Mouse (Mus musculus): ENCODE results near the gene Tipin.
A peak's percentile ranks its signal among the peaks of the same experiment; 100 is the strongest.
"Not testable (repeated sequence)": the region's sequence is repeated elsewhere in the genome, so short reads cannot be mapped to it uniquely, and the experiment has no call there.

Tipin gene

DNA sequence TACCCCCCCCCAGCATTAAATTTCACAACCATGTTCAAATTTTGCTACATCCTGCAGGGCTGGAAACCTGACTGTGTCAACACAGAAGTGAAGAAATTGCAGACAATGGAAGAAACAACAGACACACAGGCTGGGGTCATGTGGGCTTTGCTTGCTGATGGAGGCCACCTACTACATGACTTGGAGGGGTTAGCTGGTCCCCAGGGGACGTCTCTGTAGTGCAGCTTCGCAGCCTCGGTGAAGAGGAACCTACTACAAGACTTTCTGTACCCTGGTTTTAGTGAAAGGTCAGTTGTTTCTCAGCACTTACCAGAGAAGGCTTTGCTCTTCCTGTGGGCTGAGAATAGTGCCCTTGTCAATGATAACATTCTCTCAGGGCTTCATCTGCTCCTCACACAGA lies 10.1 kb upstream of the Tipin start:
- DNase-seq (ENCODE audit: low read depth, low spot score): no peak

GRCm38 (mm10) chr9:64272611-64273010 lies 8.8 kb upstream of the Tipin start:
- DNase-seq (ENCODE audit: low read depth, low spot score): no peak

- no peak for DNase-seq (ENCODE audit: low read depth, low spot score)
Measured at GRCm38 (mm10) chr9:64273757-64274156, 7.6 kb upstream of the Tipin start.

GRCm38 (mm10) chr9:64274291-64274690 lies 7.1 kb upstream of the Tipin start:
- no peak for DNase-seq (ENCODE audit: low read depth, low spot score)

GRCm38 (mm10) chr9:64274919-64275318 lies 6.5 kb upstream of the Tipin start:
- DNase-seq (ENCODE audit: low read depth, low spot score): no peak

DNA sequence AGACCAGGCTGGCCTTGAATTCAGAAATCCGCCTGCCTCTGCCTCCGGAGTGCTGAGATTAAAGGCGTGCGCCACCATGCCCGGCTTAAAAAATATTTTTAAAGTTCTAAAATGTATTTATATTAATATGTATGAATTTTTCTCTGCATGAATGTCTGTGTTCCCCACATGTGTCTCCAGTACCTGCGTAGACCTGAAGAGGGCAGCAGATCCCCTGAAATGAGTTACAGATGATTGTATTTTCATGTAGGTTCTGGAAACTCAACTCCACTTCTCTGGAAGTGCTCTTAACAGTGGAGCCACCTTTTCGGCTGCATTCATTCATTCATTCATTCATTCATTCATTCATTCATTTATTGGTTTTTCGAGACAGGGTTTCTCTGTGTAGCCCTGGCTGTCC lies 3.7 kb upstream of the Tipin start:
- peak; percentile 24 for DNase-seq (ENCODE audit: low read depth, low spot score)

GRCm38 (mm10) chr9:64278665-64279310 lies 2.6 kb upstream of the Tipin start:
- DNase-seq (ENCODE audit: low read depth, low spot score): no peak

GRCm38 (mm10) chr9:64281781-64282178 lies 399 bp downstream of the Tipin start:
- no peak for DNase-seq (ENCODE audit: low read depth, low spot score)

GRCm38 (mm10) chr9:64282404-64282987 lies 1.1 kb downstream of the Tipin start:
- DNase-seq (ENCODE audit: low read depth, low spot score): no peak

DNA sequence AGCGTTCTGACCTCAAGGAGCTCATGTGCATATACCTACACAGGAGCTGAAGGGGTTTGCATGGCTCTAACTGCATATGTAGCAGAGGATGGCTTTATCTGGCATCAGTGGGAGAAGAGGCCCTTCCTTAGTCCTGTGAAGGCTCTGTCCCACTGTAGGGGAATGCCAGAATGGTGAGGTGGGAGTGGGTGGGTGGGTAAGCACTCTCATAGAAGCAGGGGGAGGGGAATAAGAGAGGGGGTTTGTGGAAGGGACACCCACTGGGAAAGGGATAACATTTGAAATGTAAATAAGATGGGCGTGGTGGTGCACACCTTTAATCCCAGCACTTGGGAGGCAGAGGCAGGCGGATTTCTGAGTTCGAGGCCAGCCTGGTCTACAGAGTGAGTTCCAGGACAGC lies 21.7 kb downstream of the Tipin start:
- DNase-seq (ENCODE audit: low read depth, low spot score): not testable (repeated sequence)

DNA sequence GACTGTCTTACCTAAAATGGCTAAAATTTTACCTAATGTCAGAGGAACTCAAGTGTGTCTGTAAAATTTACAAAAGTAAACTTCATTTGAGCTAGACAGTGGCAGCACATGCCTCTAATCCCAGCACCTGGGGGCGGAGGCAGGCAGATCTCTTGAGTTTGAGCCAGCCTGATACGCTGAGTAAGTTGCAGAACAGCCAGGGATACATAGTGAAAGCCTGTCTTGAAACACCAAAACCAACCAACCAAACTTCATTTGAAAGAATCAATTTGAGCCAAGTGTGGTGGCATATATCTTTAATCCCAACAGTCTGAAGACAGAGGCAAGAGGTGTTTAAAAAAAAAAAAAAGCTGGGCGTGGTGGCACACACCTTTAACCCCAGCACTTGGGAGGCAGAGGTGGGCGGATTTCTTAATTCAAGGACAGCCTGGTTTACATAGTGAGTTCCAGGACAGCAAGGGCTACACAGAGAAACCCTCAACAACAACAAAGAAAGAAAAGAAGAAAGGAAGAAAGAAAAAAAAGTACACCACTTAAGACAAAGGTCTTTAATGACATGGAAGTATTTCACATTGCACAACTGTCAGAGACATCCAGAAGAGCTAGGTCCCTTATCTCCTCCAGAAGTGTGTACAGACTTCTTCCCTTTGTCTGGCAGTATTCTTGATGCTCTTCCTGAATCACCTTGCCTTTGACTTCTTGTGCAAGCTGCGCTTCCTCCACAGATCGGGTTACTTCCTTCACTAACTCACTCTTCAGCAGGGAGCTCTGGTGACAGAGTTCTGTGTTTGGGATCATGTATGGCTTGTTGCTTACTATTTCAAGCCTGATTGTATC lies 25.3 kb downstream of the Tipin start:
- DNase-seq (ENCODE audit: low read depth, low spot score): no peak

- no peak for DNase-seq (ENCODE audit: low read depth, low spot score)
Measured at GRCm38 (mm10) chr9:64310996-64311785, 29.8 kb downstream of the Tipin start.

DNA sequence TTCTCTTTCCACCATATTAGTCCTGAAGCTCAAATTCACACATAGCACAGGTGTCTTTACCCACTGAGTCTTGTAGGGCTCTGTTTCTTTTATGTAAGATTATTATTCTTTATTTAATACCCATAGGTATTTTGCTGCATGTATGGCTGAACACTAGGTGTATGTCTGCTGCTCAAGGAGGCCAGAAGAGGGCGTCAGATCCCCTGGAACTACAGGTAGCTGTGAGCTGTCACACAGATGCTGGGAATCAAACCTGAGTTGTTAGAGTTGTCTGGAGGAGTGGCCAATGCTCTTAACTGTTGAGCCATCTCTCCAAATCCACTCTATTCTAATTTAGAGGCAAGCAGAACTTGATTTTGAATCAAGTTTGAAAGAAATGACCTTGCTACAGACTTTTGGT lies 30.7 kb downstream of the Tipin start:
- no peak for DNase-seq (ENCODE audit: low read depth, low spot score)

DNA sequence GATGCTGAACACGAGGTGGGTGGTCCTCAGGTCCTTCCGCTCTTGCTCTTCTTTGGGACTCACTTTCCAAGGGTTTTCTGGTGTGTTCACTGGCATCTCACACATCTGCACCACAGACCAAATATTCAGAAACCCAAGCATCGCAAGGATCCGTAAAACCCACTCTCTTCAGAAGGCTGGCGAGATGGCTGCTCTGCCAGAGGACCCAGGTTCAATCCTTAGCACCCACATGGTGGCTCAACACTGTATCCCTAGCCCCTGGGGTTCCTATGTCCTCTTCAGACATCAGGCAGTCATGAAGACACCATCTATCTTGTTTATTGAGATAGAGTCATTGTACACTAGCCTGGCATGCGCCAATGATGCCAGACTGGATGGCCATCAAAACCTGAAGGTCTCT lies 33.3 kb downstream of the Tipin start:
- no peak for DNase-seq (ENCODE audit: low read depth, low spot score)

DNA sequence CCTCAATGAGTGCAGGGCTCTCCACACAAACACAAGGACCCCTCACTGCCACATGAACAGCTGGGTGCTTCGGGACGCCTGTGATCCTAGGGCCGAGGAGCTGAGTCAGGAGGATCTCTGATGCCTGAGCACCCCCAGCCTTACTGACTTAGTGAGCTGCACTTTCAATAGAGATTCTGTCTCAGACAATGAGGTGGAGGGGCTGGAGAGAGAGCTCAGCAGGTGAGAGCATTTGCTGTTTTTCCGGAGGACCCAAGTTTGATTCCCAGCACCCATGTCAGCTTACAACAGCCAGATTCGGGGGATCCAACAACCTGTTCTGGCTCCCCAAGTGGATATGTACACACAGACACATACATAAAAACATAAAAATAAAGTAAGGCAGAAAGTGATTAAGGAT lies 35.6 kb downstream of the Tipin start:
- DNase-seq (ENCODE audit: low read depth, low spot score): no peak

GRCm38 (mm10) chr9:64323976-64324375 lies 42.6 kb downstream of the Tipin start:
- no peak for DNase-seq (ENCODE audit: low read depth, low spot score)

DNA sequence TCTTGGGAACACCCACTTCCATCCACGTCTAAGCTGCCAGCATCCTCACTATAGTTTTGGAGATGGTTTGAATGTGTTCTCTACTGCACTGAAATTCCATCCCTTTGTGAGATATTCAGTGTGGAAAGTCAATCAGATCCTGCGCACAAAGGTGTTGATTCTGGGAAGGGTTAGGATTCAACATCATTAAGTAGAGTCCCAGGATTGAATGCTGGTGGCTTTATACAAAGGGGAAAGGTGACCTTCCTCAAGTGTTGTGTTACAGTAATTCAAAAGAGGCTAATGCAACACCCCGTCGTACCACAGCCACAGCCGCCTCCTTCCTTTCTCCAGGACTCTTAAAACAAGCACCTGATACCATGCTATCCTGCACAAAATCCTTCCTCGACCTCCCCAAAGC lies 54.4 kb downstream of the Tipin start:
- DNase-seq (ENCODE audit: low read depth, low spot score): no peak

- no peak for DNase-seq (ENCODE audit: low read depth, low spot score)
Measured at GRCm38 (mm10) chr9:64339361-64339760, 58.0 kb downstream of the Tipin start.

- peak; percentile 56 for DNase-seq (ENCODE audit: low read depth, low spot score)
Measured at GRCm38 (mm10) chr9:64340351-64341253, 59.2 kb downstream of the Tipin start.

GRCm38 (mm10) chr9:64341254-64341566 lies 59.8 kb downstream of the Tipin start, which contains the start of gene Dis3l:
Gene Dis3l (minus strand): TSS chr9:64341288.
- DNase-seq (ENCODE audit: low read depth, low spot score): no peak

GRCm38 (mm10) chr9:64341671-64342070 lies 60.3 kb downstream of the Tipin start:
- DNase-seq (ENCODE audit: low read depth, low spot score): no peak

All from brain, embryonic 18.5 days (tissue).